Mouse (Mus musculus) cerebellum, adult 2 months (tissue): ENCODE results near the gene Kcnma1. TPM values are rescaled to one million over a fixed set of nuclear protein-coding genes. Genes with fewer than 3 reads are reported as not detected.

Experiments
- DNase-seq, 2 experiments: peaks; one replicate each; pipeline ENCODE4 v3.0.0; 2021
- H3K27ac ChIP-seq: fragments of 200-500 bp; 2 replicates; pipeline ENCODE4 v1.5.1; 2012; ENCODE audit warnings: low read length, control low read depth, inconsistent platforms; ENCODE audit not compliant: insufficient read depth
- H3K27me3 ChIP-seq: fragments of 200-500 bp; 2 replicates; pipeline ENCODE4 v1.6.1; 2012; ENCODE audit warnings: inconsistent platforms, mild to moderate bottlenecking, low read length, moderate library complexity; ENCODE audit not compliant: control insufficient read depth, insufficient read depth
- H3K4me1 ChIP-seq: fragments of 200-500 bp; 2 replicates; pipeline ENCODE4 v1.6.1; 2011; ENCODE audit warnings: low read length; ENCODE audit not compliant: control insufficient read depth, insufficient read depth
- H3K4me3 ChIP-seq: fragments of 200-500 bp; replicated peaks from 2 replicates; pipeline ENCODE3; 2011; ENCODE audit warnings: mild to moderate bottlenecking, low read depth, low read length, control low read depth; ENCODE audit not compliant: insufficient read depth
- CTCF ChIP-seq: fragments of 200-500 bp; IDR thresholded peaks from 2 replicates; pipeline ENCODE4 v1.5.1; 2011; ENCODE audit warnings: low read depth, mild to moderate bottlenecking, control low read depth, low read length, moderate library complexity, borderline replicate concordance; ENCODE audit not compliant: insufficient read depth
- POLR2A ChIP-seq: fragments of 200-500 bp; IDR thresholded peaks from 2 replicates; pipeline ENCODE4 v1.6.1; 2011; ENCODE audit warnings: low read length, control low read depth, borderline replicate concordance; ENCODE audit not compliant: insufficient read depth
- WGBS: fragments of 180-500 bp; shearing (Covaris S2); methylation state at CpG from one replicate; pipeline ENCODE4 v1.1.7; 2018; 5-methylcytosine and 5-hydroxymethylcytosine counted together
- polyA plus RNA-seq: library from polyadenylated mRNA; depleted of rRNA; stranded (reverse); fragments of >200 nt; gene quantifications from 2 replicates; pipeline ENCODE4 v1.2.3, GENCODE M21; 2012

Kcnma1 gene
- polyA plus RNA-seq, 1 experiment = 40.4 TPM

- no peak for DNase-seq
- Histone ChIP-seq H3K4me3 (no peak overlapping the region), H3K4me1 (no peaks in the 10 kb centered on the region; the same call in 1 of the 2 replicates), H3K27ac (no peak overlapping the region), H3K27me3 (no peaks in the 10 kb centered on the region)
- no peak for TF ChIP-seq POLR2A
- no peak for TF ChIP-seq CTCF
- 24% methylated on average over 4 of the region's 4 CpGs for WGBS
Measured at GRCm38 (mm10) chr14:23651682-23652081, 362.6 kb downstream of the Kcnma1 start.

- DNase-seq = no peak
- TF ChIP-seq POLR2A = no peak
- no peak for TF ChIP-seq CTCF
- WGBS = 92% methylated on average over 3 of the region's 3 CpGs
Measured at GRCm38 (mm10) chr14:23650126-23650525, 364.2 kb downstream of the Kcnma1 start.

GRCm38 (mm10) chr14:23645361-23646063 lies 368.8 kb downstream of the Kcnma1 start:
- Histone ChIP-seq H3K27ac (no peak overlapping the region), H3K4me1 (no peaks in the 10 kb centered on the region), H3K4me3 (no peak overlapping the region), H3K27me3 (no peaks in the 10 kb centered on the region)
- no peak for TF ChIP-seq CTCF
- no peak for TF ChIP-seq POLR2A
- no peak for DNase-seq
- 60% methylated on average over 9 of the region's 9 CpGs for WGBS

More at GRCm38 (mm10) chr14:23650126-23650525, 364.2 kb downstream of the Kcnma1 start:
- no peak overlapping the region for H3K4me3 ChIP-seq
- no peaks in the 10 kb centered on the region; the same call in 1 of the 2 replicates for H3K4me1 ChIP-seq
- no peaks in the 10 kb centered on the region for H3K27me3 ChIP-seq
- no peak overlapping the region for H3K27ac ChIP-seq

- Histone ChIP-seq H3K4me3 (no peak overlapping the region), H3K4me1 (no peaks in the 10 kb centered on the region), H3K27me3 (no peaks in the 10 kb centered on the region), H3K27ac (no peak overlapping the region)
- WGBS = 87% methylated on average over 3 of the region's 3 CpGs
- no peak for DNase-seq
- TF ChIP-seq CTCF (no peak), POLR2A (no peak)
Measured at GRCm38 (mm10) chr14:23643162-23643561, 371.1 kb downstream of the Kcnma1 start.

GRCm38 (mm10) chr14:23640665-23641064 lies 373.6 kb downstream of the Kcnma1 start:
- no peak overlapping the region for H3K4me3 ChIP-seq
- DNase-seq = no peak
- H3K4me1 ChIP-seq = no peaks in the 10 kb centered on the region
- H3K27me3 ChIP-seq = no peaks in the 10 kb centered on the region
- 36% methylated on average over 2 of the region's 2 CpGs for WGBS
- TF ChIP-seq POLR2A = no peak
- TF ChIP-seq CTCF = no peak
- no peak overlapping the region for H3K27ac ChIP-seq

GRCm38 (mm10) chr14:23638078-23638695 lies 376.1 kb downstream of the Kcnma1 start:
- no peak for TF ChIP-seq CTCF
- no peak for TF ChIP-seq POLR2A
- Histone ChIP-seq H3K27ac (no peak overlapping the region), H3K4me1 (no peaks in the 10 kb centered on the region), H3K27me3 (no peaks in the 10 kb centered on the region), H3K4me3 (no peak overlapping the region)
- 80% methylated on average over 3 of the region's 3 CpGs for WGBS
- no peak for DNase-seq

GRCm38 (mm10) chr14:23635903-23636302 lies 378.4 kb downstream of the Kcnma1 start:
- no peak overlapping the region for H3K4me3 ChIP-seq
- no peaks in the 10 kb centered on the region for H3K4me1 ChIP-seq
- DNase-seq = no peak
- 51% methylated on average over 4 of the region's 4 CpGs for WGBS
- no peak overlapping the region for H3K27ac ChIP-seq
- no peaks in the 10 kb centered on the region for H3K27me3 ChIP-seq
- TF ChIP-seq CTCF = no peak
- TF ChIP-seq POLR2A = no peak
